Mouse (Mus musculus): Measurements from ENCODE around the gene Rgsl1.

GRCm38 (mm10) chr1:153768465-153768864 is 75.5 kb downstream of the Rgsl1 start:
- TF ChIP-seq GATA1 (IDR thresholded peaks at IDR 0.05; ENCODE audit: low read length) (no peak), TAL1 (IDR thresholded peaks at IDR 0.05; ENCODE audit: low read length) (no peak)
